Comparison of ENCODE assay signal across 19 mouse cellular contexts in the genomic region with DNA sequence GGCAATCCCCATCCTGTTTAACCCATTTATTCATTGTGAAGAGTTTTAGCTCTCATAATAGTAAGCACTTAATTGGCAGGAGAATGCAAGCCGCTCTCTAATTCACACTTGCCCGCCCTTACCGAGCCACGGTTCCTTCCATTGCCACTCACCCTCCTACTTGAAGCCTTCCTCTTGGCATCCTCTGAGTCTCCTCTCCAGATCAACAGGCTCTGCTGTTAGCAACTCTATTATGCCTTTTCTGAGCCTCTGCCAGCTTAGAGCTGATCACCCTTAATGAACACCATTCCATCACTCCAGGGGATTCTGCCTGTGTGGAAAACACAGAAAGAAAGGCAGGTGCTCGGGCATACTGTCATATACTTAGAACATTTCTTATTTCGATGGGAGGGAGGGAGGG. TPM values are rescaled to one million over a fixed set of nuclear protein-coding genes. Genes with fewer than 3 reads are reported as not detected.
DNase-seq lines count a peak whose midpoint lies in the region; ATAC-seq and TF ChIP-seq lines count a peak whose summit lies in the region.
"Had no signal": no experiment of that assay in that cellular context is flagged by ENCODE, and none has a peak within 500 bp of the region (broad histone marks: within the 10 kb centered on the region; RNA-seq: fewer than 3 reads in every experiment).

No protein-coding gene starts in this region.

- peak overlapping the region; percentile 53 for H3K27ac ChIP-seq in heart, adult 2 months
- H3K27ac ChIP-seq in heart, embryonic 10.5 days: no peak overlapping the region
- no peak overlapping the region for H3K27ac ChIP-seq in midbrain, embryonic 12.5 days (replicated peaks)
- H3K27ac ChIP-seq in midbrain, embryonic 10.5 days (replicated peaks): no peak overlapping the region
- no peak overlapping the region for H3K27ac ChIP-seq in forebrain, embryonic 11.5 days (ENCODE audit: low read depth, low read length)
- no peak overlapping the region for H3K27ac ChIP-seq in midbrain, embryonic 15.5 days
- H3K27ac ChIP-seq: limb, embryonic 15.5 days had no signal

- WGBS in heart, adult 2 months: 66% methylated on average over 6 of the region's 6 CpGs
- 81% methylated on average over 6 of the region's 6 CpGs for WGBS in heart, embryonic 10.5 days
- 61% methylated on average over 6 of the region's 6 CpGs for WGBS in midbrain, embryonic 12.5 days
- 69% methylated on average over 6 of the region's 6 CpGs for WGBS in midbrain, embryonic 10.5 days
- WGBS in forebrain, embryonic 11.5 days: 37% methylated on average over 6 of the region's 6 CpGs
- 41% methylated on average over 6 of the region's 6 CpGs for WGBS in midbrain, embryonic 15.5 days

- no peak overlapping the region for H3K4me3 ChIP-seq in heart, adult 2 months
- no peak overlapping the region for H3K4me3 ChIP-seq in heart, embryonic 10.5 days
- H3K4me3 ChIP-seq in midbrain, embryonic 12.5 days: no peak overlapping the region
- H3K4me3 ChIP-seq in midbrain, embryonic 10.5 days: no peak overlapping the region
- H3K4me3 ChIP-seq in forebrain, embryonic 11.5 days (ENCODE audit: low read depth, low read length): no peak overlapping the region
- no peak overlapping the region for H3K4me3 ChIP-seq in midbrain, embryonic 15.5 days
- H3K4me3 ChIP-seq: limb, embryonic 15.5 days had no signal

- peaks cover 11% of the 10 kb centered on the region for H3K4me1 ChIP-seq in heart, adult 2 months (ENCODE audit: control insufficient read depth, insufficient read depth, low read length)
- H3K4me1 ChIP-seq in heart, embryonic 10.5 days: peaks cover 13% of the 10 kb centered on the region; the same call in 1 of the 2 replicates
- peaks cover 7% of the 10 kb centered on the region; the same call in 1 of the 2 replicates for H3K4me1 ChIP-seq in midbrain, embryonic 12.5 days
- peaks cover 8% of the 10 kb centered on the region; the same call in 1 of the 2 replicates for H3K4me1 ChIP-seq in midbrain, embryonic 10.5 days
- H3K4me1 ChIP-seq in forebrain, embryonic 11.5 days (replicated peaks; ENCODE audit: control insufficient read depth, insufficient read depth, low read length): peaks cover 3% of the 10 kb centered on the region; the same call in 1 of the 2 replicates
- H3K4me1 ChIP-seq in midbrain, embryonic 15.5 days: peaks cover 3% of the 10 kb centered on the region; the same call in 1 of the 2 replicates

- no peak for TF ChIP-seq POLR2A in heart, adult 2 months (IDR thresholded peaks at IDR 0.05; ENCODE audit: insufficient read depth, low read depth, low read length)

- peak; percentile 56 for ATAC-seq in midbrain, embryonic 12.5 days (ENCODE audit: low FRiP score, low read depth)
- ATAC-seq in forebrain, embryonic 11.5 days (replicated peaks; ENCODE audit: low FRiP score): peak; percentile 84
- peak; percentile 76 for ATAC-seq in midbrain, embryonic 15.5 days (replicated peaks)

- TF ChIP-seq CTCF in heart, adult 2 months (IDR thresholded peaks at IDR 0.05): no peak

- H3K36me3 ChIP-seq in heart, adult 2 months (ENCODE audit: control insufficient read depth, insufficient read depth, low read length): peaks cover 35% of the 10 kb centered on the region
- H3K36me3 ChIP-seq in heart, embryonic 10.5 days: 0 out of 2 replicates have a peak, but pooled peaks cover 6% of the 10 kb centered on the region
- no peaks in the 10 kb centered on the region for H3K36me3 ChIP-seq in midbrain, embryonic 12.5 days
- no peaks in the 10 kb centered on the region; the same call in 1 of the 2 replicates for H3K36me3 ChIP-seq in midbrain, embryonic 10.5 days
- H3K36me3 ChIP-seq in forebrain, embryonic 11.5 days (ENCODE audit: control insufficient read depth, insufficient read depth, low read length): no peaks in the 10 kb centered on the region
- no peaks in the 10 kb centered on the region for H3K36me3 ChIP-seq in midbrain, embryonic 15.5 days (replicated peaks)

- no peak for TF ChIP-seq EP300 in heart, adult 2 months (IDR thresholded peaks at IDR 0.05; ENCODE audit: insufficient read depth, low read depth, low read length)

- no peak overlapping the region for H3K9ac ChIP-seq in heart, adult 2 months (ENCODE audit: low read depth, low read length)
- H3K9ac ChIP-seq in midbrain, embryonic 12.5 days (replicated peaks): no peak overlapping the region
- H3K9ac ChIP-seq in forebrain, embryonic 11.5 days (ENCODE audit: low read length): no peak overlapping the region
- no peak overlapping the region for H3K9ac ChIP-seq in midbrain, embryonic 15.5 days
- H3K9ac ChIP-seq: limb, embryonic 15.5 days had no signal

- intact Hi-C loops in heart, adult 2 months (cut with DNase I): no loop called here

- no peak for DNase-seq in heart, adult 2 months
- DNase-seq in heart, embryonic 10.5 days (ENCODE audit: low spot score): no peak
- DNase-seq in midbrain, embryonic 10.5 days (ENCODE audit: low spot score): no peak
- no peak for DNase-seq in forebrain, embryonic 11.5 days (ENCODE audit: low spot score)
- DNase-seq in right cerebral cortex, adult 2 months (ENCODE audit: low spot score in 2 of 2): no peak
- DNase-seq in thymus, postnatal 25 days: no peak
- DNase-seq: adrenal gland, adult 2 months; cerebellum, adult 11-12 months; cerebellum, postnatal 25 days; gastrocnemius, postnatal 36 days; heart, postnatal 36 days; kidney, postnatal 4 days; lung, adult 2 months; right cerebral cortex, adult 18-20 months had no signal

- no peak overlapping the region for H3K4me2 ChIP-seq in midbrain, embryonic 12.5 days (replicated peaks)
- H3K4me2 ChIP-seq in forebrain, embryonic 11.5 days (ENCODE audit: low read depth, low read length, severe bottlenecking): no peak overlapping the region
- no peak overlapping the region for H3K4me2 ChIP-seq in midbrain, embryonic 15.5 days
- H3K4me2 ChIP-seq: heart, embryonic 11.5 days; limb, embryonic 15.5 days had no signal

- H3K9me3 ChIP-seq in heart, embryonic 10.5 days: no peaks in the 10 kb centered on the region
- no peaks in the 10 kb centered on the region for H3K9me3 ChIP-seq in midbrain, embryonic 12.5 days
- H3K9me3 ChIP-seq in midbrain, embryonic 10.5 days (replicated peaks): no peaks in the 10 kb centered on the region
- no peaks in the 10 kb centered on the region for H3K9me3 ChIP-seq in forebrain, embryonic 11.5 days (ENCODE audit: control insufficient read depth, low read length)
- no peaks in the 10 kb centered on the region for H3K9me3 ChIP-seq in midbrain, embryonic 15.5 days
- H3K9me3 ChIP-seq: limb, embryonic 15.5 days had no signal

- H3K79me2 ChIP-seq in heart, adult 2 months (replicated peaks; ENCODE audit: control insufficient read depth, insufficient read depth, low read length): peaks cover 2% of the 10 kb centered on the region; the same call in 1 of the 2 replicates

- no peaks in the 10 kb centered on the region for H3K27me3 ChIP-seq in heart, adult 2 months (ENCODE audit: control insufficient read depth, insufficient read depth, low read length)
- H3K27me3 ChIP-seq in heart, embryonic 10.5 days (ENCODE audit: insufficient read depth, poor library complexity, severe bottlenecking): no peaks in the 10 kb centered on the region
- no peaks in the 10 kb centered on the region for H3K27me3 ChIP-seq in midbrain, embryonic 12.5 days
- no peaks in the 10 kb centered on the region for H3K27me3 ChIP-seq in midbrain, embryonic 10.5 days (ENCODE audit: low read depth, poor library complexity, severe bottlenecking)
- no peaks in the 10 kb centered on the region for H3K27me3 ChIP-seq in forebrain, embryonic 11.5 days (ENCODE audit: control insufficient read depth, insufficient read depth, low read length)
- no peaks in the 10 kb centered on the region for H3K27me3 ChIP-seq in midbrain, embryonic 15.5 days (replicated peaks)
- H3K27me3 ChIP-seq: limb, embryonic 15.5 days had no signal

RNA-seq across cellular contexts. Expression of gene Mdfic, which starts 24.9 kb away (rescaled TPM):
- 10 to 100 TPM; 14.5 to 15.3 TPM for total RNA-seq in heart, adult 2 months (2021)
- polyA plus RNA-seq in heart, adult 2 months (2012; rRNA removed): 5.3 and 10.3 TPM in 2 replicates
- polyA plus RNA-seq in heart, embryonic 10.5 days (2016; fragmentation: Nextera tagmentation; extraction: Ambion mirVana): 4.9 and 6.3 TPM in 2 replicates
- 4.9 and 5.2 TPM in 2 replicates for polyA plus RNA-seq in midbrain, embryonic 12.5 days (2016; fragmentation: Nextera tagmentation; extraction: Ambion mirVana)
- 4.0 and 4.4 TPM in 2 replicates for polyA plus RNA-seq in midbrain, embryonic 10.5 days (2016; fragmentation: Nextera tagmentation; extraction: Ambion mirVana)
- polyA plus RNA-seq in forebrain, embryonic 11.5 days (2014; fragmentation: Nextera tagmentation; extraction: Ambion mirVana): 5.4 and 5.7 TPM in 2 replicates
- polyA plus RNA-seq in midbrain, embryonic 15.5 days (2015; fragmentation: Nextera tagmentation; extraction: Ambion mirVana): 1.0 and 1.2 TPM in 2 replicates
- total RNA-seq: MEL had no signal
